Mouse (Mus musculus) myocyte (in vitro differentiated cells): ENCODE results near the gene Zfp935. TPM values are rescaled to one million over a fixed set of nuclear protein-coding genes. Genes with fewer than 3 reads are reported as not detected.
"Not testable (repeated sequence)": the region's sequence is repeated elsewhere in the genome, so short reads cannot be mapped to it uniquely, and the experiment has no call there.

ENCODE experiments used
- H3K27me3 ChIP-seq: one replicate; pipeline ENCODE4 v1.6.1; 2011; ENCODE audit not compliant: control insufficient read depth, insufficient read depth, insufficient read length
- H3K36me3 ChIP-seq: one replicate; pipeline ENCODE4 v1.6.1; 2011; ENCODE audit not compliant: control insufficient read depth, insufficient read depth
- H3K4me2 ChIP-seq: one replicate; pipeline ENCODE4 v1.6.1; 2011; ENCODE audit warnings: low read depth, control low read depth
- H3K4me3 ChIP-seq: one replicate; pipeline ENCODE4 v1.5.1; 2011; ENCODE audit warnings: mild to moderate bottlenecking, control low read depth, moderate library complexity
- H3K79me2 ChIP-seq: one replicate; pipeline ENCODE4 v1.6.1; 2011; ENCODE audit not compliant: control insufficient read depth, insufficient read depth
- H3ac ChIP-seq: one replicate; pipeline ENCODE4 v1.6.1; 2011; ENCODE audit not compliant: control insufficient read depth, insufficient read length
- POLR2A ChIP-seq: IDR thresholded peaks from one replicate; pipeline ENCODE4 v1.6.1; 2011; ENCODE audit warnings: low read depth, mild to moderate bottlenecking, control low read depth, moderate library complexity; ENCODE audit not compliant: insufficient read length
- polyA plus RNA-seq: library from polyadenylated mRNA; unstranded; fragments of >200 nt; fragmentation: generic; extraction: Trizol; gene quantifications from one replicate; pipeline ENCODE4 v1.2.1, GENCODE M21; 2012; ENCODE audit warnings: missing spikeins

Gene Zfp935
- not detected for polyA plus RNA-seq

- not testable (repeated sequence) for H3ac ChIP-seq, H3K36me3 ChIP-seq, H3K27me3 ChIP-seq, H3K79me2 ChIP-seq
- Histone ChIP-seq H3K4me3 (peak within 1 kb of the TSS; percentile 30), H3K4me2 (peak within 1 kb of the TSS; percentile 64)
Measured at GRCm38 (mm10) chr13:62558189-62559110, at the start of gene Zfp935. Gene Zfp935, minus strand, starts transcription at chr13:62558511.

GRCm38 (mm10) chr13:62571099-62571498, 12.8 kb upstream of the Zfp935 start, which contains the start of gene Zfp934:
Gene Zfp934, minus strand, starts transcription at chr13:62571199.
- not testable (repeated sequence) for H3ac ChIP-seq, H3K27me3 ChIP-seq, H3K36me3 ChIP-seq

GRCm38 (mm10) chr13:62561696-62562095, 3.4 kb upstream of the Zfp935 start:
- not testable (repeated sequence) for H3K36me3 ChIP-seq, H3K79me2 ChIP-seq, H3K27me3 ChIP-seq, H3K4me2 ChIP-seq, H3K4me3 ChIP-seq, H3ac ChIP-seq

More at GRCm38 (mm10) chr13:62571099-62571498, 12.8 kb upstream of the Zfp935 start, which contains the start of gene Zfp934:
- H3K4me3 ChIP-seq, H3K79me2 ChIP-seq, H3K4me2 ChIP-seq: not testable (repeated sequence)

GRCm38 (mm10) chr13:62530129-62530528, 28.2 kb downstream of the Zfp935 start:
- not testable (repeated sequence) for H3K27me3 ChIP-seq, H3K4me2 ChIP-seq, H3K36me3 ChIP-seq, H3ac ChIP-seq, H3K4me3 ChIP-seq, H3K79me2 ChIP-seq

- not testable (repeated sequence) for H3K27me3 ChIP-seq, H3ac ChIP-seq, H3K36me3 ChIP-seq, H3K79me2 ChIP-seq, H3K4me2 ChIP-seq, H3K4me3 ChIP-seq
Measured at GRCm38 (mm10) chr13:62510641-62511420, 47.5 kb downstream of the Zfp935 start.

- H3ac ChIP-seq, H3K27me3 ChIP-seq, H3K4me3 ChIP-seq, H3K79me2 ChIP-seq, H3K36me3 ChIP-seq, H3K4me2 ChIP-seq: not testable (repeated sequence)
Measured at GRCm38 (mm10) chr13:62472661-62473060, 85.7 kb downstream of the Zfp935 start.

GRCm38 (mm10) chr13:62469947-62470346, 88.4 kb downstream of the Zfp935 start:
- not testable (repeated sequence) for H3K36me3 ChIP-seq, H3K4me3 ChIP-seq, H3K4me2 ChIP-seq, H3ac ChIP-seq, H3K79me2 ChIP-seq, H3K27me3 ChIP-seq

- peak within 1 kb of the TSS; percentile 70 for H3K4me2 ChIP-seq
- TF ChIP-seq POLR2A = peak; percentile 61
- H3K27me3 ChIP-seq, H3K36me3 ChIP-seq, H3ac ChIP-seq, H3K79me2 ChIP-seq: not testable (repeated sequence)
- peak within 1 kb of the TSS; percentile 65 for H3K4me3 ChIP-seq
Measured at GRCm38 (mm10) chr13:62466424-62467334, 91.6 kb downstream of the Zfp935 start, which contains the start of gene Gm49359. Gene Gm49359, minus strand, starts transcription at chr13:62466832.

Other genes with a start within 250 kb of the Zfp935 start
- gene Gm3604, start 175.3 kb downstream of the Zfp935 start, polyA plus RNA-seq = 0.17 TPM
- gene Gm49359, start 91.7 kb downstream of the Zfp935 start, polyA plus RNA-seq = 1.1 TPM
- gene Zfp934, start 12.7 kb upstream of the Zfp935 start, polyA plus RNA-seq = 0.80 TPM
- 0.19 TPM for gene 6720489N17Rik, start 65.7 kb upstream of the Zfp935 start, polyA plus RNA-seq
- 1.0 TPM for gene Platr25, start 202.2 kb upstream of the Zfp935 start, polyA plus RNA-seq
- 0.23 TPM for gene Gm5141, start 227.3 kb upstream of the Zfp935 start, polyA plus RNA-seq